Mouse (Mus musculus) heart, postnatal 0 days (tissue): ENCODE results near the gene Abcb9.

ENCODE experiments used
- CTCF ChIP-seq: IDR thresholded peaks from 2 replicates; pipeline ENCODE4 v1.5.1; 2016; ENCODE audit warnings: antibody characterized with exemption, control low read depth, low read depth
- EP300 ChIP-seq: IDR thresholded peaks from 2 replicates; pipeline ENCODE4 v1.6.1; 2016; ENCODE audit warnings: antibody characterized with exemption, low read depth

DNA sequence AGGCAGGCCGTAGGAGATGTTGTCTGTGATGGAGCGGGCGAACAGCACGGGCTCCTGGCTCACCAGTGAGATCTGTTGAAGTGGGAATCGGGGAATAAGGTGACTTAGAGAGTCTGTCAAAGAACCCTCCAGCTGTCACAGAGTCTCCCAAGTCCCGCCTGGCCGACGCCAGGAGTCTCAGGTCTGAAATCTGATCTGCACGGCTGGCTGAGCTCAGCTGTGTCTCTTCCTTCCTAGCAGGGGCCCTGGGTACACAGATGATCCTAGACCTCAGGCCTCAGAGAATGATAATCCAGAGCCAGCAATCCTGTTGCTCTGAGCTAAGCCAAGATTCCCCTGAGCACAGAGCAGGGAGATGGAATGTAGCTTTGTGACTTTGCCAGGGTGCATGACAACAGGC lies 21.9 kb downstream of the Abcb9 start:
- TF ChIP-seq CTCF = no peak
- TF ChIP-seq EP300 = no peak
